Mouse (Mus musculus) heart, embryonic 14.5 days (tissue): Measurements from ENCODE around the gene Fasn. TPM values are rescaled to one million over a fixed set of nuclear protein-coding genes. Genes with fewer than 3 reads are reported as not detected.
A peak's percentile ranks its signal among the peaks of the same experiment; 100 is the strongest.

Experiments
- ATAC-seq: fragments of 200-750 bp; cut with Nextera tagmentation; 2 replicates; pipeline ENCODE4 v1.8.0; 2017; ENCODE audit warnings: low read depth, moderate TSS enrichment; ENCODE audit not compliant: insufficient number of reproducible peaks, insufficient read depth, low FRiP score
- H3K27ac ChIP-seq, 2 experiments: fragments of 200-500 bp in 1 of 2; fragments of 300-500 bp in 1 of 2; sonication (generic) in 1 of 2; replicated peaks in 1 of 2; 2 replicates each; pipeline ENCODE4 v1.5.1; 2012 to 2014; ENCODE audit warnings: low read depth in 2 of 2, low read length in 2 of 2, control low read depth in 1 of 2, mild to moderate bottlenecking in 1 of 2, mixed read lengths in 1 of 2; ENCODE audit not compliant: control insufficient read depth in 1 of 2, insufficient read depth in 1 of 2
- H3K27me3 ChIP-seq: fragments of 300-500 bp; sonication (generic); 2 replicates; pipeline ENCODE4 v1.6.1; 2014; ENCODE audit warnings: mild to moderate bottlenecking, low read length, control low read depth; ENCODE audit not compliant: control insufficient read depth, insufficient read depth
- H3K36me3 ChIP-seq: fragments of 300-500 bp; sonication (generic); 2 replicates; pipeline ENCODE4 v1.6.1; 2014; ENCODE audit warnings: mild to moderate bottlenecking, control low read depth, low read length, mixed read lengths; ENCODE audit not compliant: control insufficient read depth, insufficient read depth
- H3K4me1 ChIP-seq, 2 experiments: fragments of 200-500 bp in 1 of 2; fragments of 300-500 bp in 1 of 2; sonication (generic) in 1 of 2; 2 replicates each; pipeline ENCODE4 v1.6.1; 2012 to 2014; ENCODE audit warnings: low read length in 2 of 2, control low read depth in 1 of 2, mixed read lengths in 1 of 2; ENCODE audit not compliant: control insufficient read depth in 2 of 2, insufficient read depth in 2 of 2
- H3K4me2 ChIP-seq: fragments of 300-500 bp; sonication (generic); 2 replicates; pipeline ENCODE4 v1.6.1; 2014; ENCODE audit warnings: mild to moderate bottlenecking, low read length
- H3K4me3 ChIP-seq, 2 experiments: fragments of 200-500 bp in 1 of 2; fragments of 300-500 bp in 1 of 2; sonication (generic) in 1 of 2; 2 replicates each; pipeline ENCODE4 v1.5.1; 2012 to 2014; ENCODE audit warnings: low read length in 2 of 2, mild to moderate bottlenecking in 2 of 2, control low read depth in 1 of 2, low read depth in 1 of 2, moderate library complexity in 1 of 2; ENCODE audit not compliant: control insufficient read depth in 1 of 2, insufficient read depth in 1 of 2
- H3K9ac ChIP-seq: fragments of 300-500 bp; sonication (generic); 2 replicates; pipeline ENCODE4 v1.6.1; 2014; ENCODE audit warnings: mild to moderate bottlenecking, low read length
- H3K9me3 ChIP-seq: fragments of 300-500 bp; sonication (generic); 2 replicates; pipeline ENCODE4 v1.6.1; 2016; ENCODE audit warnings: low read length, control low read depth; ENCODE audit not compliant: control insufficient read depth
- WGBS: fragments of 180-500 bp; shearing (Covaris S2); extraction: QIAGEN DNeasy Blood & Tissue Kit; methylation state at CpG from one replicate; pipeline ENCODE4 v1.1.7; 2014; 5-methylcytosine and 5-hydroxymethylcytosine counted together
- polyA plus RNA-seq: library from polyadenylated mRNA; unstranded; fragments of >200 nt; fragmentation: Nextera tagmentation; extraction: Ambion mirVana; gene quantifications from 2 replicates; pipeline ENCODE4 v1.2.1, GENCODE M21; 2014

The Fasn gene
- polyA plus RNA-seq, 1 experiment from 2014 or later: 29.6 TPM

DNA sequence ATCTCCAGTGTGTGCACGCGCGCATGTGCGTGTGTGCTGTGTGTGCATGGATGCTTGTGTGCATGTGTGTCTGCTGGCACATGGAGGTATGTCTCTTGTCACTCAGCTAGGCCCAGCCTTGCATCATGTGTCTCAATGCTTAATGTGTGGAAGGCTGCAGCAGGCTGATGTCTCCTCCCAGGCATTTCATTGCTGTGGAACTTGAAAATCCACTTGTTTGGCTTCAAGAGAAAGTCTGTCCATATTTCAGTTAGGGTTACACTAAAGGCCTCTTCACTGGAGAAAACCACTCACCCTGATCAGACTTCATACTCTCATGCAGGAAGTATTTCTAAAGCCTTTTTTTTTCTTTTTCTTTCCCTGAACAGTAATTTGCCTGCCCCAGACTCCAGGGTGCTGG is 28.8 kb upstream of the Fasn start:
- WGBS: 100% methylated on average over 4 of the region's 4 CpGs
- Histone ChIP-seq H3K27ac (no peak overlapping the region), H3K9me3 (no peaks in the 10 kb centered on the region), H3K36me3 (peaks cover 6% of the 10 kb centered on the region), H3K4me1 (peaks cover 10 to 20% of the 10 kb centered on the region in 2 experiments; a peak in 3 of 4 replicates), H3K9ac (no peak overlapping the region), H3K4me2 (no peak overlapping the region), H3K27me3 (no peaks in the 10 kb centered on the region), H3K4me3 (no peak overlapping the region)
- ATAC-seq: no peak

DNA sequence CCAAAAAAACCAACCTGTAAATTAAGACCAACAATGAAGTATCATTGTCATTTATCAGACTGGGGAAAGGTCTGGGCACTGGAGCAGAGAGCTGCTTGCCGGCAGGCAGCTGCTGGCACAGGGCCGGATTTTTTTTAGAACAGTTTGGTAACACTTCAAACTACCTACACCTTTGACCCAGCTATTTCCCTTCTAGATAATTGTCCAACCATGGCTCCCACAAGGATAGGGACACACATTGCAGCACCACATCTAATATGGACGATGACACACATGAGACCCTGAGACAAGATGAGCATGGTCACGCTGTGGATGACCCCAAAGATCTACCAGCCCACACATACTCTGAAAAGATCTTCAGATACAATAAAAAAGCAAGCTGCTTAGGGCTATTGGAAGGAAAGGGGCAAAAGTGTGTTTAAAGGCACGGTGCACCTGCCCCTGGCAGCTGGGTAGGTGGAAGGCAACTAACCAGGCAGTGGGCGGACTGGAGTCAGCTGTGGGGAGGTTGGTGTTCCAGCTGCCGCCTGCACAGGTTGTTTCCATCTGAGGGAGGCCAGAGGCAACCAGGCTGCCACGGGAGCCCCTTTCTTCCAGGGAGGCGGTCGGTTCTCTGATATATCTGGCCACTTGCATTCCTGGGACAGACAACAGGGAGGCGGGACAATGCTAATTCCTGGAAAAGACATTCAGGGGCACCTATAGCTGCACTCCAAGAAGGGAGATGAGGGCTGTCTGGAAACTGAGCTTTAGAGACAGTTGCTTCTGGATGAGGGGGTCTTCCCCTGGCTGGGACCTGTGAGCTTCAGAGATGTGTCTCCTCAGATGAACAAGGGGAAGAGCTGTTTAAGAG is 28.0 kb upstream of the Fasn start:
- Histone ChIP-seq H3K27ac (no peak overlapping the region), H3K27me3 (no peaks in the 10 kb centered on the region), H3K9ac (0 out of 2 replicates have a peak overlapping the region, but pooled peaks have one; percentile 10), H3K9me3 (no peaks in the 10 kb centered on the region), H3K4me2 (no peak overlapping the region), H3K36me3 (peaks cover 1% of the 10 kb centered on the region), H3K4me3 (no peak overlapping the region), H3K4me1 (peaks cover 10 to 20% of the 10 kb centered on the region in 2 experiments; a peak in 3 of 4 replicates)
- no peak for ATAC-seq
- WGBS: 39% methylated on average over 11 of the region's 11 CpGs

DNA sequence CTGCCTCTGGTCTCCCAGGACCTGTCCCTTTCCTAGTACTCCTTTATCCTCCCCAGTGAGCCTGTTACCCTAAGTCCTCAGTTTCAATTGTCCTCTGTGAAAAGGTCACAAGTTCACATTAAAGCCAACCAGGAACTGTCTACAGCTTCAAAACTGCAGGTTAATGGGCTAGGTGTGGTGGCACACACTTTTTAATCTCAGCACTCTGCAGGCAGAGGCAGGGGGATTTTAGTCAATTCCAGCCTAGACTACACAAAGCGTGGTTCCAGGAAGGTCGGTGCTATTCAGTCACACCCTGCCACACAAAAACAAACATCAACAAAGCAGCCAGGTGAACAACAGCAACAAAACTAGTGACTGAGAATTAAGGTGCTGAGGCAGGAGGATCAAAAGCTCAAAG is 27.2 kb upstream of the Fasn start:
- Histone ChIP-seq H3K27ac (no peak overlapping the region), H3K9ac (no peak overlapping the region)

GRCm38 (mm10) chr11:120851132-120851531 is 26.8 kb upstream of the Fasn start:
- WGBS: 59% methylated on average over 1 of the region's 1 CpGs
- no peak overlapping the region for H3K27ac ChIP-seq

More for the DNA sequence above, 27.2 kb upstream of the Fasn start:
- Histone ChIP-seq H3K4me3 (no peak overlapping the region), H3K4me1 (peaks cover 10 to 20% of the 10 kb centered on the region in 2 experiments; a peak in 3 of 4 replicates), H3K36me3 (no peaks in the 10 kb centered on the region), H3K9me3 (no peaks in the 10 kb centered on the region), H3K27me3 (no peaks in the 10 kb centered on the region), H3K4me2 (no peak overlapping the region)
- ATAC-seq: no peak
- WGBS: 83% methylated on average over 2 of the region's 2 CpGs

DNA sequence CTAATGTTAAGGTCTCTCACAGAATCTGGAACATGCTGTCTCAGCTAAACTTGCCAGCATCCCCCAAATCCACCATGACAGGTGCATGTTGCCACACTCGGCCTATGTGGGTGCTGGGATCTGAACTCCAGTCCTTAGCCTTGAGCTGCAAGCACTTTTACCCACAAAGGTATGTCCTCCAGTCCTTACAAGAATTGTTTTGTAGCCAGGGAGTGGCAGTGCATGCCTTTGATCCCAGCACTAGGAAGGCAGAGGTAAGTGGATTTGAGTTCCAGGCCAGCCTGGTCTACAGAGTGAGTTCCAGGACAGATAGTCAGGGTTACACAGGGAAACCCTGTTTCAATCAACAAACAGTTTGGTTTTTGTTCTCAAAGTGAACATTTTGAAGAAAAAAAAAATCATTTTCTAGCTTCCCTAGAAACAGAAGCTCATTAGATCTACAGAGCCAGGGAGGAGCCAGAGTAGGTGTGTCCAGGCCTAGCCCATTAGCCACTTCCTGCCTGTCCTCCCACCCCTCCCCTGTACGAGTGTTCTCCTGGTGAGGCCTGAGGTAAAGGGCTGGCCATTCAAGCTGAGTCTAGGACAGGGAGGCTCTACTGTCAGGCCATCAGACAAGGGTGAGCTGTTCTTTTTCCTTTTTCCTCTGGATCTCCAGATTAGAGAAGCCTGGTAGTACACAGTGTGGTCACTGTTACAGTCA is 26.1 kb upstream of the Fasn start:
- Histone ChIP-seq H3K36me3 (no peaks in the 10 kb centered on the region), H3K4me2 (no peak overlapping the region), H3K4me3 (no peak overlapping the region), H3K9me3 (no peaks in the 10 kb centered on the region), H3K4me1 (peaks cover 10 to 20% of the 10 kb centered on the region in 2 experiments; a peak in 3 of 4 replicates), H3K27me3 (no peaks in the 10 kb centered on the region), H3K9ac (no peak overlapping the region), H3K27ac (no peak overlapping the region)
- 52% methylated on average over 2 of the region's 2 CpGs for WGBS
- ATAC-seq: no peak

More at GRCm38 (mm10) chr11:120851132-120851531, 26.8 kb upstream of the Fasn start:
- Histone ChIP-seq H3K4me2 (no peak overlapping the region), H3K4me1 (peaks cover 10 to 20% of the 10 kb centered on the region in 2 experiments; a peak in 3 of 4 replicates), H3K4me3 (no peak overlapping the region), H3K9me3 (no peaks in the 10 kb centered on the region), H3K9ac (no peak overlapping the region), H3K27me3 (no peaks in the 10 kb centered on the region), H3K36me3 (no peaks in the 10 kb centered on the region)
- ATAC-seq: no peak

DNA sequence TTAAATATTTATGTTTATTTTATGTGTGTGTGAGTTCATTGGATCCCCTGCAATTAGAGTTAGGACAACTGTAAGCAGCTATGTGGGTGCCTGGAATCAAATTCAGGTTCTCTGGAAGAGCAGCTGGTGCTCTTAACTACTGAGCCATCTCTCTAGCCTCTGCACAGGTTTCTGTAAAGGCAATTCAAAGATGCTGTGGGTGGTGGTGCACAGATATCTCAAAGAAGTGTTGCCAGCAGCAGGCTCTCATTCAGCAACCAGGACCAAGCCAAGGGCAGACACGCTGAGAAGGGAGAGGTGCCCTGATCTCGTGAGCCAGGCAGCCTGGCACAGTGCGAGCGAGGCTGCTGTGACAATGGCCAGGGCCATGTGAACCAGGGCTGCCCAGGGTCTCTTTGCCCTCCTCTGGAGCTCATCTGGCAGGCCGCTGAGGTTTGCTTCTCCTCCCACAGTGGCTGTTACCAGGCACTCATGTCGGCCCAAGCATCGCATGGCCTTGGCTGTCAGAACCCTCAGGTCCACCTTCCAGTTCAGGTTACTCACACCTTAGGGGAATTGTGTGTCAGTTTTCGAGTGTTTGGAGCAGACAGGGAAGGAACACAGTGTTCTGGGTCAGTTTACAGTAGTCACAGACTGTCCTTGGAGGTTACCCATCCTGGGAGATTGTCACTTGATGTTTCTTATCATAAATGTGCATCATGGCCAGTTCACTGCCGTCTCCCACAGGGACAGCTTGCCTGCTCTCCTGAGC is 22.6 kb upstream of the Fasn start:
- no peak for ATAC-seq
- no peak overlapping the region for H3K9ac ChIP-seq
- H3K4me2 ChIP-seq: no peak overlapping the region
- no peak overlapping the region for H3K27ac ChIP-seq
- H3K27me3 ChIP-seq: no peaks in the 10 kb centered on the region
- no peaks in the 10 kb centered on the region for H3K36me3 ChIP-seq
- 80% methylated on average over 9 of the region's 9 CpGs for WGBS
- no peak overlapping the region for H3K4me3 ChIP-seq
- no peaks in the 10 kb centered on the region for H3K9me3 ChIP-seq
- H3K4me1 ChIP-seq: peaks cover 0 to 9% of the 10 kb centered on the region in 2 experiments; a peak in 2 of 4 replicates

DNA sequence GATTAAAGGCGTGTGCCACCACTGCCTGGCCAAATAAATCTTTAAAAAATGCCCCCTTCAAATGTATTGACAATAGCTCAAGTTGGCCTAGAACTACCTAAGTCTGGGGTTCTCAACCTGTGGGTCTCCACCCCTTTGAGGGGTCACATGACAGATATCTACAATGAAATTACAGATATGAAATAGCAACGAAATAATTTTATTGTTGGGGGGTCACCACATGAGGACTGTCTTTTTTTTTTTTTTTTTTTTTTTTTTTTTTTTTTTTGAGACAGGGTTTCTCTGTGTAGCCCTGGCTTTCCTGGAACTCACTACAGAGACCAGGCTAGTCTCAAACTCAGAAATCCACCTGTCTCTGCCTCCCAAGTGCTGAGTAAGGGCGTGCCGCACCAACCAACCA is 20.0 kb upstream of the Fasn start:
- 83% methylated on average over 4 of the region's 4 CpGs for WGBS
- H3K4me2 ChIP-seq: no peak overlapping the region
- H3K27ac ChIP-seq: no peak overlapping the region
- no peaks in the 10 kb centered on the region for H3K27me3 ChIP-seq
- no peak overlapping the region for H3K4me3 ChIP-seq
- H3K9ac ChIP-seq: no peak overlapping the region
- H3K9me3 ChIP-seq: no peaks in the 10 kb centered on the region
- H3K36me3 ChIP-seq: no peaks in the 10 kb centered on the region
- no peak for ATAC-seq
- peaks cover 3% of the 10 kb centered on the region in 2 experiments; a peak in 3 of 4 replicates for H3K4me1 ChIP-seq
